Mouse (Mus musculus) T-helper 2 cell (primary cell): ENCODE data around the gene Lhfp.

Source experiments
- in situ Hi-C: fragments of 300-600 bp; cut with MboI, MseI; formaldehyde crosslinking; loops from one replicate; pipeline ENCODE4 v1.15.1; 2025; ENCODE audit warnings: high pct_unique_total_duplicates

The Lhfp gene

DNA sequence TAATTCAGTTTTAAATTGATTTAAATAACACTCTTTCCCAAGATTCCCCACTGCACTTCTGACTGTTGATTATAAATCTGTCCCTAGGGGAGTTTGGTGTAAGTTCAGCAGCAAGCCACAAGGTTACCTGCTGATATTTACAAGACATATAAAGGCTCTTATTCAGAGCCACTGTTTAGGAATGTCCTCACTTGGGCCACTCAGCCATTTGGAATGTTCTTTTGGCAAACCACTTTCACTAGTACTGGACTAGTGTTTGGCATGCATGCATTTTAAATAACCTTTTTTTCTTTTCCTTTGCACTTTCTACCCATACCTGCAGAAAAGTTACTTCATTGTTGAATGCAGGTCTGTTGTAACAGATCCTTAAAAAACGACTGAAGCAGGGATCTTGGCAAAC is 109.8 kb downstream of the Lhfp start:
- in situ Hi-C loops = loop anchor here (10.0 kb wide), 1 partner anchor 1416 kb away; no protein-coding TSS in a partner anchor

DNA sequence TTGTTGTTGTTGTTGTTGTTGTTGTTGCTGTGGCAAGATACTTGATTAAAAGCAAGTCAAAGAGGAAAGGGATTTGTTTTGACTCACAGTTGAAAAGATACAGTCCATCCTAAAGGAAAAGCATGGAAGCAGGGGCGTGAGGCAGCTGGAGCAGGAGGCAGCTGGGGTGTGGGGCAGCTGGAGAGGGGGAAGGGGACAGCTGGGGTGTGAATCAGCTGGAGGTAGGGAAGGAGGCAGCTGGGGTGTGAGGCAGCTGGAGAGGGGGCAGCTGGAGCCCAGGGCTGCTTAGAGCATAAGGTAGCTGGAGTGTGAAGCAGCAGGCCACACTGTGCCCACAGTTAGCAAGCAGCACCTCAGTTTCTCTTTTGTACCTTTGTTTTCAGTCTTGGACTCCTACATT is 110.3 kb downstream of the Lhfp start:
- in situ Hi-C loops = loop anchor here (10.0 kb wide), 1 partner anchor 1417 kb away; no protein-coding TSS in a partner anchor

DNA sequence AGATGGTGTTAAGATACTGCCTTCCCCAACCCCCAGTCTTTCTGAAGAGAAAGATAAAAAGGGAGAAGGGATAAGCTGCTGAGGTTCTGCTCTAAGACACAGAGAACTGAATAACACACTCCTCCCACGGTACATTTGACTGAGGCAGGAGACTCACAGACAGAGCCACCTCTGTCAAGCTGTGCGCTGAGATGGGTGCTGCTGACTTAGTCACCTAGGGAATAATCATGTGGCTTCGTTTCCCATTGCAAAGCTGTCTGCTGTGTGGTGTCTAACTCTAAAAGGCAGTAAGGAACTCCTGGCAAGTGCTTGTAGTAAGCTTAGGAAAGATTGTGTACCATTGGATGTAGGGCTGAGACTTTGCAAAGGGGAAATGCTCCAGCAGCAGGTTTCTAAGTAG is 120.6 kb downstream of the Lhfp start:
- in situ Hi-C loops = loop anchor here (10.0 kb wide), 1 partner anchor 1647 kb away; no protein-coding TSS in a partner anchor

DNA sequence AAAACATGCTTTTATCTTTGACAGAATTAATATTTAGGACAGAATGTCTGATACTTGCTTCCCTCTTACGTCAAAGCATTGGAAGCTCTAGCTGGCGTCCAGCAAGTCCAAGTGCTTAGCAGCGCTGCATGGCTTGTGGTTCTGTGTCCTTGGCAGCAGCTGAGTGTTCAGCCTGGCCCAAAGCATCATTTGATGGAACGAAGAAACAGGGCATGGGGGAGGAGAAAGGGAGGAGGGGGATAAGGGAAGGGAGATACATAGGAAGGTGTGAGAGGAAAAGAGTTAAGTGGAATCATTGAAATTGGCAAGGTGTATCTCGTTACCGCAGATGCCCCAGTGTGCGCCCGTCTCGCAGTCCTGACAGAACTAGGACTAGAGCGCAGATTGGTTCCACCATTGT is 124.0 kb downstream of the Lhfp start:
- in situ Hi-C loops = loop anchor here (10.0 kb wide), 1 partner anchor 1650 kb away; no protein-coding TSS in a partner anchor

DNA sequence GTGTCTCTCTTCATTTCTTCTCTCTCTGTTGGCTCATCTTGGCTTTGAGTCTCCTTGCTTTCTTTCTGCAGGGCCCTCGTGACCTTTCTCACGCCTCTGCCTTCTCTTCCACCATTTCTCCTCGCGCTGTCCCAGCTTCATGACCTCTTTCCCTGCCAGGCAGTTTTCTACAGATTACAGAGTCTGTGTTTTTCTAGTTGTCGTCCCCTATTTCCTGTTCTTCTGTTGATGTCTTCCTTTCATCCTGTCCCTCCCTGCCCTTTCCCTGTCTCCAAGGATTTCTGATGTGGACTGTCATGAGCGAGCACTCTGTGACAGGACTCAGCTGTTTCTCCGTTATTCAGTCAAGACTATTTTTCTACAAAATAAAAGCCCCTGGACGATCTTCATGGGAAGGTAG is 124.7 kb downstream of the Lhfp start:
- in situ Hi-C loops = loop anchor here (10.0 kb wide), 1 partner anchor 1651 kb away; no protein-coding TSS in a partner anchor

DNA sequence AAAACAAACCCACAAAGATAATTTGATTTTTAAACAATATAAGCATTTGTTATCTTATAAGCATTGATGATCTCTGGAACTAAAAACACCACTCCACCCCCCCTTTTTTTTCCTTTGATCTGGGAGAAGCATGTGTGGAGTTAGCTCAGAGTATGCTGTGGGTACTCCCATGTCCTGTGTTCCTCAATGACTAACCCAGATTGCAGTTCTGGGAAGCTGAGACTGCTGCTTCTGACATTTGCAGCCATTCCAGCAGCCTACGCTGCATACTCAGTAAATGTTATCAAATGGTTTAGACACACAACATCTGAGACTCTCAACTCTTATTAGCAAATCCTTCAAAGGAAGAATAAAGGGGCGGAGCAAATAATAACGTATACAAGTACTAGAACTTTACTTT is 128.2 kb downstream of the Lhfp start:
- in situ Hi-C loops = loop anchor here (10.0 kb wide), 1 partner anchor 1655 kb away; no protein-coding TSS in a partner anchor

DNA sequence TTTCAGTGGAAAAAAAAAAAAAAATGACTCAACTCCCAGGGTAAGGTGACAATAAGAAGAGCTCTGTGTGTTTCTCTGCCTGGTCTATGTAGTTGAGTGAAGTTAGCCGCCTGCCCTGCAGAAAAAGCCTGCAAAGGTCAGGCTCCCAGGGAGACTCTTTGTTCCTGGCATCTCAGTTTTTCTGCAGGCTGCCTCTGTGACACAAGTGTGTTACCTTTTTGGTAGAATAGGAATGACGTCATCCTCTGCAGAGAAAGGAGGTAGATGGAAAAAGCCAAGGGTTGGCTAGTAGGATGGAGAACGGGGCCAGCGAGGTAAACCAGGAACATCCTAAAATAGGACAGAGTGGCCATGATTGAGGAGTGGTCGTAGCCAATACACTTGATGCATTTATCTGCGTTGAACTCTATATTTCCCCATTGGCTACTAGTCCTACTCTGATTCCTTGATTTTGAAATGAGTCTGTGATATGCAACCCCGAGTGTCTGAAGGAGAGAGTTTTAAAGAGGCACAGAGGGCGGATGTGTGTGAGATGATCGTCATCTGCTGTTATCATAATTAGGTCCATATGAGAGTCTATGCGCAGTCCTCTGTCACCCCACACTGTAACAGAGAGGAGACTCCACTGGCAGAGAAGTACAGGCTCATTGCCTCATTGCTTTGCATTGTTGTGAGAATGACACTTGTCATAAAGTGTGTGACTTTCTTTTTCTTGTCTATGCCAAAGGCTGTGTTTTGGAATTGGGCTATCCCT is 132.2 kb downstream of the Lhfp start:
- in situ Hi-C loops = no loop called here

DNA sequence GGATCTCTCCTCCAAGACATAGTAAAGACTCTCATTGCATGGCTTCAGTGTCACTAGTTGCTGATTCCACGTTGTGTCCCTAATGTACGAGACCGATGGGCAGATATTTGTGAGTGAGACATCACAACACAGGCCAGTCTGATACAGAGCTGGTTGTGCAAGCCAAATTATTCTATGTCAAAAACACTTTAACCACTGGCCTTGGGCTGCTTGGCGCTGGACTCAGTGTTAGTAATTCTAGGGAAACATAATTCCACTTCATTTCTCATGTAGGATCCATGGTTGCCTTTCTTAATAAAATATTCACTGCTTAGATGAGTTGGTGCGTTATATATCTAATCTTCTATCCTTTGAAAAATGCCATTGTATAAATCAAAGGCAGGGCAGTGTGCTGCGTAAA is 138.6 kb downstream of the Lhfp start:
- in situ Hi-C loops = no loop called here

DNA sequence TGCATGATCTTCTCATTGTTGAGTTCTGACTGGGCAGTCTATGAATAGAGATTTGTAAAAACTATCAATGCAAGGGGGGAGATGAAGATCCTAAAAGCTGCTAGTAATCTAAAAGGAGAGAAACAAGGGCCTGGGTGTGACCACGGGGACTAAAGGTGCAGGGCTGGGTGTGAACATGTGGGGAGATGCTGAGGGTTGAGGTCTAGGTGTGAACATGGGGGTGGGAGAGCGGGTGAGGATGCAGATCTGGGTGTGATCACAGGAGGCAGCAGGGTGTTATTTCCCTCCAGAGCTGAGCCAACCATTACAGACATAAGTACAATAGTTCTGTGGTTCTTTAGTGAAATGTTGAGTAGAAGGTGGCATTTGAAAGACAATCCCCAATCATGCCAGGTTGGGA is 144.1 kb downstream of the Lhfp start:
- in situ Hi-C loops = no loop called here

DNA sequence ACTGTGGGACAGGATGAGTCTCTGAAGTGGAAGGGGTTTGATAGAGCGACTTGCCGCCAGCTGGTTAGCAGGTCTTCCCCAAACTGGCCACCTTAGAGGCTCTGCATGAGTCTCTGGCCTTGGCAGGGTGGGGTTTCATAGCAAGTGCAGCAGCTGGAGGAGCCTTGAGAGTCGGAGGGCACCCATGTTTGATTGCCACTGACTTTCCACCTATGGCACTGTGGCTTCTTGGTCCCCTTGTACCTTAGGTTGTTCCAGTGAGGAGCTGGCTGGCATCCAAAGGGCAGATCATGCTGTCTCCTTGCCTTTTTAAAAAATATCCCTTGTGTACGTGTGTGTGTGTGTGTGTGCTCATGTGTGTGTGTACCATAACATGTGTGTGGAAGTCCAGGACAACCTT is 152.1 kb downstream of the Lhfp start:
- in situ Hi-C loops = no loop called here

DNA sequence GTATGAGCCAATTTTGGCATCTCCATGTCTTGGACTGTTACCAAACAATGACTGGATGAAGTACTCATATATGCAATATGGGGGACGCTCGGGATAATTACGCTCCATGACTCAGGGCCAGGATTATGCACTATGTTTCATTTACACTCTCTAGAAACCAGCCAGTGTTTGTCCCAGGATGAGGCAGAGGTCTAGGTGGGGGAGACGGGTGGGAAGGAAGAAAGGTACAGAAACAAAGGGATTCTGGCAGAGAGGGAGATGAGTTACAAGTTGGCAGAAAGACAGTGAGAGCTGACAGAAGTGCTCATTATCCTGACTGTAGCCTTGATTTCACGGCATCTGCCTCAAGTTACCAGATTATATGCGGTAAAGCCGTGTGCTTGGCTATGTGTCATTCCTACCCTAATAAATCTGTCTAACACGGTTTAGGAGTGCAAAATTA is 154.4 kb downstream of the Lhfp start:
- in situ Hi-C loops = no loop called here

DNA sequence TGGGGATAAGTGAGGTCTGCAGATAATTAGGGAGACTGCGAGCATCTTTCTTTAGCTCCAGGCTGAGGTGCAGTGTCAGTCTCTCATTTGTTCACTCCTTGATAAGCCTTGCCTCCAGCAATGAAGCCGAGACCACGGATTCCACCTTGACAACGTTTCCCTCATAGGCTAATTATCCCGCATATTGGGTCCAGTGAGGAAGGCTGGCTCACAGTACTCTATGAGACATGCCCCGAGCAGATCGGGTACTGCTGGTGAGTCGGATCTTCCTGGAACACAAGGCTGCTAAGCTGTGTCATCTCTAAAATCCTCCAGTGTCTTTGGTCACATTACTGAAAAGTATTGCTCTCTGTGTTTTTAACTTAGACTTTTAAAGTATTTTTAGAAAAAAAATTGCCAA is 158.8 kb downstream of the Lhfp start:
- in situ Hi-C loops = no loop called here

DNA sequence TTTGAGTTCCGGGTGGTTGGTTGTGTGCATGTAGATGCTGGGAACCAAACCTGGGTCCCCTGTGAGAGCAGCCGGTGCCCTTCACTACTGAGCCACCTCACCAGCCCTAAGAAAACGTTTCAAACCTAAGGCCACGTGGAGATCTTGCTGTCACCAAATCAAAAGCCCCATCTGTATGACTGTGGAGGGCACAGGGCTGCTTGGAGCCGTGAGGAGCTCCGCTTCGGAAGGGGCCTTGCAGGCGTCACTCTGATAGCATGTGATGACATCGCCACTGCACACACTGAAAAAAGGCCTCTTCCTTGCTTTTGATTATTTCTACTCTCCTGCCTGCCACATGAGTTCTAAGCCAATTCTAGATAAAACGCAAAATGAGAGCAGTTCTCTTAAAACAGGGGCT is 159.5 kb downstream of the Lhfp start:
- in situ Hi-C loops = no loop called here

DNA sequence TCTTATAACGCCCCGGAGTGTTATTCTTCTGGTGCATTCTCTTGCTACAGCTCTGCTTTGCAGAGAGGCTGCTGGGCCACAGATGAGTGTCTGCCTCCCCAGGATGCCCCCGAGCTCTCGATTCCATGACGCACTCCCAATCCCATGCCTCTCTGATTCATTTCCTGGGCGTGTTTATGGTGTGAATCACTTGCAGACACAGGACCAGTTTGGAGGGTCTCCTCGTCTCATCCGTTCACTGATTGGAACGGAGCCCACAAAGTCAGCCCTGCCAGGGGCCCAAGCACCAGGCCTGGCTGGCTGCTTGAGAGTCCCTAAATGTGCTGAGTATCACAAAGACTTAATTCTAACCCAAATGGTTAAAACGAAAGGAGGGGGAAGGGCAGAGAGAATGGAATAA is 160.3 kb downstream of the Lhfp start:
- in situ Hi-C loops = no loop called here

DNA sequence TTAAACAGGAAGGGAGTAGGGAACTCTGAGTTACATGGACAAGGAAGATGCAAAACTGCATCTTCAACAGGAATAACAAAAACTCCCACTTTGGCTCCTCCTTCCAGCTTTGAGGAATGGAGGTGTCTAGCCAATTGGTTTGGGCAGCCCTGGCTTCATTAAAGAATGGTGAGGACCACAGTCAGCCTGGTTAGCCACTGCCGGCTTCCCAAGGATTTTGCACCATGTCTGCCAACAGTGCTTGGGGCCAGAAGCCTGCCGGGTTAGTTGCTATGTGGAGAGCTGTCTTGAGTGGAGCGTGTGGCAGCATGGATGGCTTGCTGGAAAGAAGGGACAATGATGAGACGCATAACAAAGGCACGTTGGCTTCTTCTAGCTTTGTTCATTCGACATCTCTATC is 160.9 kb downstream of the Lhfp start:
- in situ Hi-C loops = no loop called here

DNA sequence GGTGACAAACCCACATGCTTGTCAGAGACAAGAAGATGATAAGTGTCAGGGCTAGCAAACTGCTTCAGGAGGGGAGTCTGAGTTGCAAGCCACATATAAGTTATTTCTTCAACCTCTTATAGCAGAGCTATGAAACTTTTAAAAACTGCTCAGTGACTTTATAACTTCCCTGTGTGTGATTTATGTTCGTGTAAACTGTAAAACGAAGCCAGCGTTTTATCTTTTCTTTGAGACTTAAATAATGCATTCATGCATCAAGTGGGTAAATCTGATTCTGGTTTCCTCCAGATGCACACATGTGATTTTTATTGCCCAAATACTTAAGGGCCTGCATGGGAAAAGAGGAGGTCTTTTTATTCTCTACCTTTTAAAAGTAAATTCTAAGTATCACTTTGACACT is 161.4 kb downstream of the Lhfp start:
- in situ Hi-C loops = no loop called here

DNA sequence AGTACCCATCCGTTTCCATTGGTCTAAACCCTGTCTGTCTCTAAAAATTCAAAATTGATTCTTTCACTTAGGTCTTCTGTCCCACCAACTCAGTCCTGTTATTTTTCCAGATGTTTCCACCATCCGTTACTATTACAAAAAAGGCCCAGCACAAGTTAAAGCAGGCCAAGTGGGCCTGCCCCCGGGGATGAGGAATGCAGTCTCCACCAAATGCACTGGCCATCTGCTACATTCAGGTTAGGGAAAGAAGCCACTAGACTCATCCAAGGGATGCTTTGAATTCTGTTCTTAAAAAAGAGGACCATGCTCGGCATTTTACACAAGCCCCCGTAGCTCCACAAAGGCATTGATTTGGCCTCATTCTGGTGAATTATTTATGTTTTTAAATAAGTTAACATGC is 162.3 kb downstream of the Lhfp start:
- in situ Hi-C loops = no loop called here

DNA sequence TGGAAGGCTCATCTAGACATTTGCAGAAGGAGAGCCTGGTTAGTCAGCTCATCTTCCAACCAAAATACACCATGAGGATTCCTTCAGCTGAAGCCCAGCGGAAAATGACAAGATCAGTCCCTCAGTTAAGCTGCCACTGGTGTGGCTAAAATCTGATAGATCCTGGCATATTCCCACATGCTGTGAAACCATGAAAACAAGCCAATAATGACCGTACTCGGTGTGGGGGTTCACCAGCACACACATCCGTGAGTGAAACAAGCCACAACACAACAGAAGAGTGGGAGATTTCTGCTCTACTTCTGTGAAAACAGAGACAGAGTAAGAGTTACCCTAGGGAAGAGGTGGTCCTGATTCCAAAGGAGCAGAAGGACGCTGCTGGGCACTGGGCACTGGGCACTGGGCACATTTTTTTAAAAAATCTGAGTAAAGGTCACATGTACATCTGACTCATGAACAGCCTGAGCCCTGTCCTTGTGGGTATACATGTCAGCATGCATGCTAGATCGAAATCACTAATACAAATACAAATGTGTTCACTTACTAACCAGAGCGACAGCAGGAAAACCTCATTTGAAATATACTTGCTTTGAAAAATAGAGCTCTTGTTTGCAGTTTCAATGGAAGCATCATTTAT is 163.1 kb downstream of the Lhfp start:
- in situ Hi-C loops = no loop called here

DNA sequence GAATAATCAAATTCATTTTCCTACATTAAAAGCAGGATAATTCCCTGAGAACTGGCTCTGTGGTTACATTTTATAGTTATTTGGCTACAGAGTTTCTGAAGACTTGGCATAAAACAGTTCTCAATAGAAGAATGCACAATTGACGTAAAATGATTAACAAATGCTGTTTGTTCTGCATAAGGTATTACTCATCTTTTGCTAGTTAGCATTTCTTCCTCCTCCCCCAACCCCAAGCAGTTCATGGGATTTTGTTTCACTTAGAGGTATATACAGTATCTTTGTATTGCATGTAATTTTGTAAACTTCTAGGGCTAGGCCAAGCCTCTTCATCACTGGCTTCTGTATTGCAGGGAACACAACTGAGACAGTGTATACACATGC is 163.6 kb downstream of the Lhfp start:
- in situ Hi-C loops = no loop called here

DNA sequence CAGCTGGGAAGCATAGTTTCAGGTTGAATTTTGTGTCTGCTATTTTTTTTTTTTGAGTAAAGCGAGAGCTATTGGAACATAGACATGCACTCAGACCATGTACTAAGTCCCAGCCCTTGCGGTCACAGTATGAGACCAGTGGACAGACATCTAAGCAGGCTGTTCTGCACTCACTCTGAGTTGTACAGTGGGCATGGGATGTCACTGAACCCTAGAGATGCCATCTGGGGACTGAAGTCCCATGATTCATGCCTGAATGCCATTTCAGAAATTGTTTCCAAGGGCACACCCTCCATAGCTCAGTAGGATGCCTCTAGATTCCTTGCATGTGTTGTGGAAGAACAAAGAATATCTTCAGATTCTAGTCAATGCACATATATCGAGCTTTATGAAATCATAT is 164.4 kb downstream of the Lhfp start:
- in situ Hi-C loops = no loop called here

DNA sequence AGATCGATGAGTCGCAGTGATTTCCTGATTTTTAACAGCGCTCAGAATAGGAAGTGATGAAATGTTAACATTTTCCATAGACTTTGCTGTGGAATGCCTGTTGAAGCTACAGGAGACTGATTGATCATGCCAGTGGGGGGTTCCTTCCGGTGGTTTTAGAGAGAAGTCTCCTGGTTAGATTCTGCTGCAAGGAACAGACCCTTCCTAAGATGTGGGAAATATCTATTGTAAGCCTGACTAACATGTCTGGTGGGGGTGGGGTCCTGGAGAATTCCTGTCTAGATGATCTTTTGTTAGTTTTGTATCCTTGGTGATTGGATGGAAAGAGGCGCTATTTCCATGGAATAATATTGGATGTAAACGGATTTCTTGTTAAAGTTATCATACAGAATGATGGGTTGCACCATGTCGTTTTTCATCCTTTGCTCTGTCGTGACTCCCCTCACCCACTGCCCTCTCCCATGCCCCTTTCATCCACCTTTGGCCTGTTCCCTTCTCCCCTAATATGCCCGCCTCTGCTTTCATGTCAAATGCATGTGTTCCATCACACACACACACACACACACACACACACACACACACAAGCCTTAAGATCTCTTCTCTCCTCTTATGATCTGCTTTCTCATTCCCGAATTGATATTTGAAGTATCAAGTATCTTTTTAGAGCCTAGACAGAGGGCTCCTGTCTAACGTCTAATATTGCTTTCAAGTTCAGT is 165.3 kb downstream of the Lhfp start:
- in situ Hi-C loops = no loop called here

DNA sequence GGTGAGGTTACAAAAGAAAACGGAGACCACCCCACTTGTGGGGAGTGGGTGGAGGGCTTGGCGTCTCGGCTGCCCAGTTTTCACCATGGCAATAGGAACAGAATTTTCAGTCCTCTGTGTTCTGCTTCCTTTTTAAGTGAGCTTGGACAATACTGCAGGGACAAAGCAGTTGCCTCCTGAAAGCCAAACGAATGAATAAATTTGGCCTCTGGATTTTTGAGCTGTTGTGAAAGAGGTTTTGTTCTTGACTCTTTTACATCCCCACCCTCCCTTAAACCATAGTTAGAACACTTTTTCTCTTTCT is 165.8 kb downstream of the Lhfp start:
- in situ Hi-C loops = no loop called here
